Mouse (Mus musculus) testis, adult 2 months (tissue): ENCODE measurements around the gene Nme7.

ENCODE experiments used
- CTCF ChIP-seq: fragments of 200-500 bp; IDR thresholded peaks from 2 replicates; pipeline ENCODE4 v1.5.1; 2012; ENCODE audit warnings: low read depth, mild to moderate bottlenecking, inconsistent platforms, low read length, moderate library complexity; ENCODE audit not compliant: control insufficient read depth, insufficient read depth, insufficient replicate concordance
- POLR2A ChIP-seq: fragments of 200-500 bp; IDR thresholded peaks from 2 replicates; pipeline ENCODE4 v1.6.1; 2012; ENCODE audit warnings: low read depth, mild to moderate bottlenecking, inconsistent platforms, low read length, moderate library complexity; ENCODE audit not compliant: control insufficient read depth

DNA sequence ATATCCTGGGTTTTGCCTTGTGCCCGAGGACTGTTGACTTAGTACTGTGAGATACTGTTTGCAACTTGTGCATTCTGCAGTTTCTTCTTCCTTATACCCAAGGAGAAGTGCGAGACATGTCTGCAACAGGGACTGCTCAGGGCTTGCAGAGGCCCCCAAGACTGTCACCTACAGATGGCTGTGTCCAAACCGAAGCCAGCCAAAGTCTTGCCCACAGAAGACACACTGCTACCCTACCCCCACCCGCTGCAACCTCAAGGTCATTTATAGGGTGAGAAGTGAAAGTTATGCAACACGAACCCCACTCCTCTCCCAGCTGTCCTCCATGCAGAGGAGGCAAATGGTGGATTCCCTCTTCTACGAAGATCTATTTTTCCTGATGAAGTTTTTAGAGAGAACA lies 148.7 kb downstream of the Nme7 start:
- TF ChIP-seq CTCF (no peak), POLR2A (no peak)
